Mouse (Mus musculus) limb, embryonic 15.5 days (tissue): ENCODE measurements around the gene Gm42906. TPM values are rescaled to one million over a fixed set of nuclear protein-coding genes. Genes with fewer than 3 reads are reported as not detected.

ENCODE experiments used
- ATAC-seq: fragments of 200-750 bp; cut with Nextera tagmentation; 2 replicates; pipeline ENCODE4 v1.8.0; 2017; ENCODE audit warnings: low read depth, moderate TSS enrichment; ENCODE audit not compliant: insufficient number of reproducible peaks, low FRiP score, low TSS enrichment
- H3K27ac ChIP-seq: fragments of 300-500 bp; sonication (generic); 2 replicates; pipeline ENCODE4 v1.5.1; 2015; ENCODE audit warnings: moderate library complexity, mild to moderate bottlenecking, inconsistent platforms
- H3K27me3 ChIP-seq: fragments of 300-500 bp; sonication (generic); 2 replicates; pipeline ENCODE4 v1.6.1; 2015; ENCODE audit warnings: inconsistent platforms
- H3K36me3 ChIP-seq: fragments of 300-500 bp; sonication (generic); 2 replicates; pipeline ENCODE4 v1.6.1; 2015; ENCODE audit warnings: inconsistent platforms
- H3K4me1 ChIP-seq: fragments of 300-500 bp; sonication (generic); 2 replicates; pipeline ENCODE4 v1.6.1; 2015; ENCODE audit warnings: inconsistent platforms
- H3K4me2 ChIP-seq: fragments of 300-500 bp; sonication (generic); 2 replicates; pipeline ENCODE4 v1.6.1; 2015; ENCODE audit warnings: mild to moderate bottlenecking, inconsistent platforms
- H3K4me3 ChIP-seq: fragments of 300-500 bp; sonication (generic); 2 replicates; pipeline ENCODE4 v1.5.1; 2015; ENCODE audit warnings: mild to moderate bottlenecking, inconsistent platforms
- H3K9ac ChIP-seq: fragments of 300-500 bp; sonication (generic); 2 replicates; pipeline ENCODE4 v1.6.1; 2015; ENCODE audit warnings: inconsistent platforms
- H3K9me3 ChIP-seq: fragments of 300-500 bp; sonication (generic); 2 replicates; pipeline ENCODE4 v1.6.1; 2016; ENCODE audit warnings: inconsistent platforms
- WGBS: fragments of 180-500 bp; shearing (Covaris S2); methylation state at CpG from one replicate; pipeline ENCODE4 v1.1.7; 2015; 5-methylcytosine and 5-hydroxymethylcytosine counted together
- polyA plus RNA-seq: library from polyadenylated mRNA; unstranded; fragments of >200 nt; fragmentation: Nextera tagmentation; extraction: Ambion mirVana; gene quantifications from 2 replicates; pipeline ENCODE4 v1.2.1, GENCODE M21; 2015

Gene Gm42906
- polyA plus RNA-seq, 1 experiment from 2014 or later = not detected

DNA sequence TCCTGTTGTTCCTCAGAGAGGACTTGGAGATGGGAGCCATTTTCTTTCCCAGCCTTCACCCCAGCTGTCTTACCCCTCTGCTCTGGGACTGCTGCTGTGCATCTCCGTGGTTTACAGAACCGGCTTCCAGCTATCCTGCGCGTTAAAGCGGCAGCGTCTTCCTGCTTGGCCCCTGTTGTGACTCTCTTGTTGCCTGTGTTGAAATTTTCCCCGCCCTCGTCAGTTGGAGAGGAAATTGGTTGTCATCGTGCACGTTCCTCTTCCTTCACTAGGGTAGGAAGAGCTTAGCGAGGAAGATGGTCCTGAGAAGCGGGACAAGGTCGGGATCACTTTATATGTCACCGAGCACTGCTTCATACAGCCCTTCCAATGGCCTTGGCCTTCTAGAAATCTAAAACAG is 407.1 kb downstream of the Gm42906 start:
- Histone ChIP-seq H3K27me3 (no peaks in the 10 kb centered on the region), H3K9me3 (no peaks in the 10 kb centered on the region), H3K9ac (no peak overlapping the region), H3K4me2 (no peak overlapping the region), H3K4me1 (peaks cover 34% of the 10 kb centered on the region), H3K36me3 (no peaks in the 10 kb centered on the region), H3K4me3 (no peak overlapping the region), H3K27ac (no peak overlapping the region)
- 72% methylated on average over 14 of the region's 14 CpGs for WGBS
- no peak for ATAC-seq

DNA sequence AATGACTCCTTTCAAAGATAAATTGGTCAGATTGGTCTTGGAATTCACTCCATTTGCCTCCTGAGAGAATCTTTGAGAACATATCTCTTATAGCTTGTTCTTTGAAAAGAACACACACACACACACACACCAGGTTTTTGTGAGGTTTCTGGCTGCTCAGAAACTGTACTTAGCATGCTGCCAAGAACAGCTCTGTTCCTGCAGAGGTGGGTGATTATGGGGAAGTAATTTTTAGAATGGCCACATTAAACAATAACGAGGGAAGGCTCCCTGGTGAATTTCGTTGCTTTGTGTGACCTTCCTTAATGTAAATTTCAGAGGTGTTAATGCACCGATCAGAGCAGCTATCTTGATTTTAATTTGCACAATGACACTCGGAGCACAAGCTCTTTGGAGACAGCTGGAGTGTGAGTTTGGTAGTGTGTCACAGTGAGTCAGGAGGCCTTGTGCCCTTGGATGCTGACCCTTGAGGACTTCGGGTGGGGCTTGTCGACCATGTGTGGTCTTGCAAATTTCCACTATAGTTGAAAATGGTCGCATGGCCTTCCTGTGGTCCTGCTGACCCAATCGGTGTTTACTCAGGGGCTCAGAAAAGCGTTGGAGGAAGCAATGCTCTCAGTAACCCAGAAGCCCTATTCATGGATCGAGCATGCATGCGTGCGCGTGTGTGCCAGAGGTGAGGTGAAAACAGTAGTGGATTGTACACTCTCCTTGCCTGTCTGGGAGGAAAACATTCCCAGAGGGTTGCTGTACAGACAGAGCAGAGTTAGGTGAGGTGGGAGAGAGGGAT is 407.7 kb downstream of the Gm42906 start:
- no peak for ATAC-seq
- Histone ChIP-seq H3K9me3 (no peaks in the 10 kb centered on the region), H3K36me3 (no peaks in the 10 kb centered on the region), H3K4me3 (no peak overlapping the region), H3K27me3 (no peaks in the 10 kb centered on the region), H3K4me2 (no peak overlapping the region), H3K4me1 (peaks cover 34% of the 10 kb centered on the region), H3K27ac (no peak overlapping the region; the same call in 1 of the 2 replicates), H3K9ac (no peak overlapping the region)
- WGBS = 57% methylated on average over 13 of the region's 13 CpGs

DNA sequence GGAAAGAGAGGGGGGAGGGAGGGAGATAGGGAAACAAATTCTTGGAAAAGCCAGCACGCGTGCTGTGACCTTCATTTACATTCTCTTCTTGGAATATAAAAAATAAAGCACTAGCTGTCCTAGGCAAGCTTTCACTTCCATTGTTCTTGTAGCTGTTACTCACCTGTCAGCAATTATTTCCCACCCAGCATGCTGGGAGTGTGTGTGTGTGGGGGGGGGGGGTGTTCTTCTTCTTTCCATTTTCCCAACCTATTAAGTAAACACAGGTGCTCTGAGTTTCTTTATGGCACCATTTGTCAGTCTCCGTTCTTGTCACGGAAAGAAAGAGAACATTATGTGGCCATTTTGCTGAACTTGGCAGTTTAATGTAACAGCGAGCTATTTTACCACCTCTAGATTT is 409.0 kb downstream of the Gm42906 start:
- no peaks in the 10 kb centered on the region for H3K36me3 ChIP-seq
- no peak for ATAC-seq
- 0 out of 2 replicates have a peak, but pooled peaks cover 4% of the 10 kb centered on the region for H3K9me3 ChIP-seq
- no peak overlapping the region for H3K9ac ChIP-seq
- H3K27ac ChIP-seq = no peak overlapping the region
- no peak overlapping the region for H3K4me3 ChIP-seq
- 42% methylated on average over 5 of the region's 5 CpGs for WGBS
- H3K4me1 ChIP-seq = peaks cover 34% of the 10 kb centered on the region
- H3K27me3 ChIP-seq = no peaks in the 10 kb centered on the region
- no peak overlapping the region for H3K4me2 ChIP-seq

DNA sequence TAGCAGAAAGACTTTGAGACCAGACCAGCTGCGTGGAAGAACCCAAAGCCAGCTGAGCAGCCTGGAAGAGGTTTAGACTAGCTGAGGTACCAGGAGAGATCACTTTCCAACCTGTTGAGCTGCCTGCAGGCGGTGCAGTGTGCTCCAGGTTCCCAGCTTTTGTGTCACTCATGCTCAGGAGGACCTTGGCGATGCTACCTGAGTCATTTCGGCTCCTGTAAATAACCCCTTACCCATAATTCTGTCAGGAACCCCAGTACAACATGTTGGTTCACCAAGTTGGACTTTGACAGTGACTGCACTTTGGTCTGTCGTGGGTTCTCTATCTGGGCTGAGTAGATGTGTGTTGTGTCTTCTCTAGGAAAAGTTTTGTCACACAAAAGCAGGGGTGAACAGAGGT is 409.5 kb downstream of the Gm42906 start:
- Histone ChIP-seq H3K27me3 (no peaks in the 10 kb centered on the region), H3K4me2 (no peak overlapping the region), H3K27ac (no peak overlapping the region; the same call in 1 of the 2 replicates), H3K4me3 (no peak overlapping the region), H3K9me3 (0 out of 2 replicates have a peak, but pooled peaks cover 4% of the 10 kb centered on the region), H3K36me3 (no peaks in the 10 kb centered on the region), H3K4me1 (peaks cover 29% of the 10 kb centered on the region), H3K9ac (no peak overlapping the region)
- no peak for ATAC-seq
- WGBS = 75% methylated on average over 5 of the region's 5 CpGs

Other genes starting within 250 kb of the Gm42906 start
- gene Stard13, start 194.3 kb downstream of the Gm42906 start, polyA plus RNA-seq = 11.2 and 12.2 TPM in 2 replicates
- gene Vmn2r18, start 177.9 kb upstream of the Gm42906 start, polyA plus RNA-seq = 0.04 TPM in 1 of 2 replicates, not detected in the other
- gene Rfc3, start 223.1 kb upstream of the Gm42906 start, polyA plus RNA-seq = 75.6 and 78.5 TPM in 2 replicates